Mouse (Mus musculus) megakaryocyte, embryonic 14.5 days (primary cell): Measurements from ENCODE around the gene Vezf1. TPM values are rescaled to one million over a fixed set of nuclear protein-coding genes. Genes with fewer than 3 reads are reported as not detected.

ENCODE experiments used
- H3K27me3 ChIP-seq: replicated peaks from 2 replicates; pipeline ENCODE3; 2012; ENCODE audit warnings: inconsistent platforms
- H3K36me3 ChIP-seq: replicated peaks from 2 replicates; pipeline ENCODE3; 2012; ENCODE audit warnings: low read length, inconsistent platforms, mixed read lengths
- H3K4me1 ChIP-seq: 2 replicates; pipeline ENCODE4 v1.6.1; 2012; ENCODE audit warnings: inconsistent platforms
- H3K4me3 ChIP-seq: replicated peaks from 2 replicates; pipeline ENCODE3; 2012; ENCODE audit warnings: moderate library complexity, mild to moderate bottlenecking, inconsistent platforms
- H3K9me3 ChIP-seq: 2 replicates; pipeline ENCODE4 v1.6.1; 2012; ENCODE audit warnings: inconsistent platforms
- FLI1 ChIP-seq: IDR thresholded peaks from 2 replicates; pipeline ENCODE4 v1.6.1; 2012; ENCODE audit warnings: low read length, inconsistent platforms, mixed read lengths
- GATA1 ChIP-seq: IDR thresholded peaks from 3 replicates; pipeline ENCODE4 v1.6.1; 2012; ENCODE audit warnings: mixed read lengths, low read length, inconsistent platforms, borderline replicate concordance
- polyA plus RNA-seq: library from polyadenylated mRNA; stranded (reverse); fragments of >175 nt; gene quantifications from 2 replicates; pipeline ENCODE4 v1.2.3, GENCODE M21; 2012; ENCODE audit warnings: low replicate concordance; ENCODE audit not compliant: insufficient read depth

Vezf1 gene
- polyA plus RNA-seq, 1 experiment: 9.9 TPM

DNA sequence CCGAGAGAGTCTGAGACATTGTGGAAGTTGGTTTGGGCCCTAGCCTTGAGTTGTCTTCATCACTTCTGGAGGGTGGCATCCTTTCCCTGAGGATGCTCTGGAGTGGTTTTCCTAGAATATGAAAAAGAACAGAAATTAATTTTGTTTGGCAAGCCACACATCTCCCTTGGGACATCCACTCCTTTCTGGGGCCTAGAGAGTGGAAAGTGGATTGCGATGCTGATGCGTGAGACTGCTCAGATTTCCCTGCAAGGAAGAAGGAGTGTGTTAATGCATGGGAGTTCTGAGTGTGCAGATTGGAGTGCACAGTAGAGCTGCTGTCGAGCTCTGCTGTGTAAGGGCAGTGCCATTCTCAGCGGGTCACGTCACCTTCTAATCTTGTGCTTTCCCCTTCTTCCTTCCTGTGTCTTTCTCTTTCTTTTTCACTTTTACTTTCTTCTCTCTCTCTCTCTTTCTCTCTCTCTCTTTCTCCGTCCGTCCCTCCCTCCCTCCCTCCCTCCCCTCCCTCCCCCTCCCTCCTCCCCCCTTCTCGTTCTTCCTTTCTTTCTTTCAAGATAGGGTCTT, 42.0 kb downstream of the Vezf1 start:
- peaks cover 49% of the 10 kb centered on the region for H3K36me3 ChIP-seq
- no peaks in the 10 kb centered on the region for H3K27me3 ChIP-seq
- H3K4me1 ChIP-seq: peaks cover 100% of the 10 kb centered on the region
- peak overlapping the region; percentile 69 for H3K4me3 ChIP-seq
- TF ChIP-seq FLI1: no peak
- no peak for TF ChIP-seq GATA1
- no peaks in the 10 kb centered on the region for H3K9me3 ChIP-seq

DNA sequence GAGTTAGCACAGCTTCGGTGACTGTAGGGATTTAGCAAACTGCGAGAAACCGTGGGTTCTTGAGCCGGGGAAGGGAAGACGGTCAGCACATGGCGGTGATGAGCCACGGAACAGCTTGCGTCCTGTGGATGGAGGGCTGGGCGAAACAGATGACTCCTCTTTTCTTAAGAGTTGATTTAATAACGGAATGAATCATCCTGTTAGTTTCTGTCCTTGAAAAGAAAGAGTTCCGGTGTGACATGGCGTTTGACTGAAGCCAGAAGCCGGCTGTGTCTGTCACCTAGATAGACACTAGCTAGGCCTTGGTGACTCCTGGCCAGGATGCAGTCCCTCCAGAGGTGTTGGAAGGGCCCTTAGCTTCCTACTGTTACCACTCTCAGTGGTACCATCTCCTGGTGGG, 44.0 kb downstream of the Vezf1 start:
- Histone ChIP-seq H3K4me1 (peaks cover 100% of the 10 kb centered on the region), H3K9me3 (no peaks in the 10 kb centered on the region), H3K27me3 (no peaks in the 10 kb centered on the region), H3K4me3 (no peak overlapping the region), H3K36me3 (peaks cover 44% of the 10 kb centered on the region)
- TF ChIP-seq FLI1 (no peak), GATA1 (no peak)

DNA sequence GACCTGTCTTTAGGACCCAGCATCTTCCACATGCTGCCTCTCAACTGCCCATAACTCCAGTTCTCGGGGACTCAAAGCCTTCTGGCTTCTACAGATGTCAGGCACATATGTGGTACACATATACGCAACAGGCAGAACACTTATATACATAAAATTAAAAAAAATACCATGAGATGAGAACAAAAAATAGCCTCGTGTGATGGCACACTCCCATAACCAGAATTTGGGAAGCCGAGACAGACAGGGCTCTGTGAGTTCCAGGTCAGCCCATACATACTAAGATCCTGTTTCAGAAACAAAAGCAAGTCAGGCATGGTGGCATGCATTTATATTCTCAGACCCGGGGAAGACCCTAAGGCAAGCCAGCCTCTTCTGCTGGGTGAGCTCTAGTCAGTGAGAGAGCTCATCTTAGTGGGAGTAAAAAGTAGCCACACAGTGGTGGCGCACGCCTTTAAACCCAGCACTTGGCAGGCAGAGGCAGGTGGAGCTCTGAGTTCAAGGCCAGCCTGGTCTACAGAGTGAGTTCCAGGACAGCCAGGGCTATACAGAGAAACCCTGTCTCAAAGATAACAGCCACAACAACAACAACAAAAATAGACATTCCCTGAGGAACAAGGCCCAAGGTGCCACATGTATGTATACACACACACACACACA, 44.7 kb downstream of the Vezf1 start:
- H3K36me3 ChIP-seq: peaks cover 42% of the 10 kb centered on the region
- peaks cover 100% of the 10 kb centered on the region for H3K4me1 ChIP-seq
- no peaks in the 10 kb centered on the region for H3K27me3 ChIP-seq
- no peak for TF ChIP-seq FLI1
- H3K9me3 ChIP-seq: no peaks in the 10 kb centered on the region
- H3K4me3 ChIP-seq: no peak overlapping the region

DNA sequence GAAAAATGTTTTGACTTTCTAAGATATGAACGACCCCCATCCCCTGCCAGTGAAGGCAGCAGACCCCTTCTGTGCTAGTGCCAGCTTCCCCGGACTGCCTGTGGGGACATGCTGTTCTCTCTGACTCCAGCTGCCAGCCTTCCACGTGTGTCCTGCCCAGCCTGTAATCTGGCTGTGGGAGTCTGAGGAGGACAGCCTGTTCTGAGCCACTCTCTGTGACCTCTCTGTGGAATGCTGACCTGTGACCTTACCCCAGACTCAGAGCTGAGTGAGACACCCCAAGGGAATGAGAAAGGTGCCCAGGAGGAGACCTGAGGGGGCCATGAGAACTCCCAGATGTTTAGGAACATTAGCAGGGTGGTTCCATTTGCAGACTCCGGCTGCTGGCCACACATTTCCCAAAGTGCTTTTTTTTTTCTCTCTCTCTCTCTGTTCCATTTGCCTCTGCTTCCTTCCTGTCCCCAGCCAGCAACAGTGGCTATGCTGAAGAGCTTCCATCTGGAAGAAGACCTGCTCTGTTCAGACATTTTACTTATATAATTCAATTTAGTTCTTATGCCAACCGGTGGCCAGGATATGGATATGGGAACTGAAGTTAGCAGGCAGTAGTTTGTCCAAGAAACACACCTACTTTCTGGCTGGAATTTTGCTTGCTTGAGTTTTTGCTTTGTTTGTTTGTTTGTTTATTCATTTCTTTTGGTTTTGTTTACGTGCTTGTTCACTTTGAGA, 45.6 kb downstream of the Vezf1 start:
- Histone ChIP-seq H3K4me1 (peaks cover 100% of the 10 kb centered on the region), H3K36me3 (peaks cover 40% of the 10 kb centered on the region), H3K9me3 (no peaks in the 10 kb centered on the region), H3K4me3 (peak overlapping the region; percentile 33), H3K27me3 (no peaks in the 10 kb centered on the region)
- TF ChIP-seq FLI1 (no peak), GATA1 (no peak)

DNA sequence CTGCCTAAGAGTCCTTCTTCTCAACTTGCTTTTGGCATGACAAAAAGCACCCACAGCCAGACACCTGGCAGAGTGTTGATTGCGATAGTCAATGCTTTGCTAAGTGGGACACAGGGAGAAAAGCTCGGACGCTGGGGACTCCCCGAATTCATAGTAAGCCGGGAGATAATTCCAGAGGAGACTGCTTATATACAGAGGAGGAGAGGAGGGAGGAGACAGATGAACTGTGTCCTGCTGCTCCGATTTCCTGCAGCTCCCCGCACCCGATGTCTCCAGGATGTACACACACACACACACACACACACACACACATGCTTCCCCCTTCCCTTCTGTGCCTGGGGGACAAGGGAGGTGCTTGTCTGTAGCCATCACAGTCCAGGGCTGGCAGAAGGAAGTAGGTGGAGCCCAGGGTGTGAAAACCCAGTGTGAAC, 46.8 kb downstream of the Vezf1 start:
- TF ChIP-seq FLI1: no peak
- no peak for TF ChIP-seq GATA1
- Histone ChIP-seq H3K36me3 (peaks cover 43% of the 10 kb centered on the region), H3K4me1 (peaks cover 100% of the 10 kb centered on the region), H3K4me3 (peak overlapping the region; percentile 78), H3K9me3 (no peaks in the 10 kb centered on the region), H3K27me3 (no peaks in the 10 kb centered on the region)

DNA sequence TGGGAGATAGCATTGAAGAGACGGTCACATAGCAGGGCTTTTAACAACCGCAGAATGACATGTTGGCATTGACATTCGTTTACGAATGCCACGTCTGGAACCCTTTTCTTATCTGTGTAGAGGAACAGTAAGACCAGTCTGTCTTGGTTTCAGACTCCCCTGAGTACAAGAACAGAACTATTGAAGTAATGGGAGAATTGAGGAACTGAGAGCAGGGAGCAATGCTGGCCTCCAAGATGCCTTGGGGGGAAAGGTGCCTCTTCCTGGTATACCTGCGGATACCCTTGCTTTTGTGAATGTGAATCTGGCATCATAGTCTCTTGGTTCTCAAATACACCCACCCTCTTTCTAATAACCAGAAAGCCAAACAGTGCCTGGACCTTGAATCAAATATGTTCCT, 48.5 kb downstream of the Vezf1 start:
- Histone ChIP-seq H3K36me3 (peaks cover 50% of the 10 kb centered on the region), H3K27me3 (no peaks in the 10 kb centered on the region), H3K9me3 (no peaks in the 10 kb centered on the region), H3K4me3 (no peak overlapping the region), H3K4me1 (peaks cover 97% of the 10 kb centered on the region)
- TF ChIP-seq GATA1: no peak
- no peak for TF ChIP-seq FLI1

DNA sequence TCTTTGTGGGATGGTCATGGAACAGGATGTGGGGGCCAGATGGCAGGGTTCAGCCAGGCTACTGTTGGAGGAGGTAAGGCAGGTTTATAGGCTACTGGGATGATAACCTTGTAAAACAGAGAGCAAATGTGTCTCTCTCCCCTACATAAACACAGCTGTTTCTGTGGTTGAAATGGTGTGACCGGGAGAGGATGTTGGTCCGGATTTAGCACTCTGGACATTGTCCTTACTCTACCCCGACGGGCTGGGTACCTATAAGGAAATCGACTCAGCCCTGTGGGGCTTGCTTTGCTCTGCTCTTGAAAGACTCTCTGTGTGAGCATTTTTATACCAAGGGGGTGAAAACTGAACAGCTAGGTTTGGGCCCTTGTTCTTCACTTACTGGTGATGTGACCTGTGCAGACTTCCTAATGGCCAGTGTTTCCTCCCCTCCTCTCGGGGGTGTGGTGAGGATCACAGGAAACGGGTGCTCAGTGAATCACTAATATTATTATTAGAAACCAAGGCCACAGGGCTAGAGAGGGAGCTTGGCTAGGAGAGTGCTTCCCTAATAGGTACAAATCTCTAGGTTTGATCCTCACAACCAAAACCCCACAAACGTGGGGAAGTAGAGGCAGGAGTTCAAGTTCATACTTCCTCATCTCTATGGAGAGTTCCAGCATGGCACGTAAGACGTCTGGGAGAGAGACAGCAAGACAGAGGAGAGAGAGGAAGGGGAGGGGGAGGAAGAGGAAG, 49.4 kb downstream of the Vezf1 start:
- Histone ChIP-seq H3K9me3 (no peaks in the 10 kb centered on the region), H3K4me1 (peaks cover 97% of the 10 kb centered on the region), H3K27me3 (no peaks in the 10 kb centered on the region), H3K36me3 (peaks cover 51% of the 10 kb centered on the region), H3K4me3 (peak overlapping the region; percentile 86)
- TF ChIP-seq GATA1: no peak
- TF ChIP-seq FLI1: no peak

DNA sequence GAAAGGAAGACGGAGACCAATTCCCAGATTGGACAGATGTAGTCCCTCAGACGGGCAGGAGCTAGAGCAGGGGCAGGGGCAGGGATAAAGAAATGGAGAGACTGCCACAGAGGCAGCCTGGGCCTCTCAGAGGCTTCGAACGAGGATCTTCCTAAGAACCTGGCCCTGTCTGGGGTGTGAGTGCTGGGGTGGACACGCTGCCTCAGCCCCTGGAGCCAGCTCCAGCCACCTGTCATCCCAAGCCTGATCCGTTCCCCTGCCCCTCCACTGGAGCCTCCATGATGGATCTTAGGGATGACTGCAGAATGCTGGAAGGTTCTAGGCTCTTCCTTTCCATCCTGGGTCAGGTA, 50.0 kb downstream of the Vezf1 start:
- peaks cover 97% of the 10 kb centered on the region for H3K4me1 ChIP-seq
- H3K36me3 ChIP-seq: peaks cover 56% of the 10 kb centered on the region
- H3K4me3 ChIP-seq: peak overlapping the region; percentile 86
- H3K9me3 ChIP-seq: no peaks in the 10 kb centered on the region
- H3K27me3 ChIP-seq: no peaks in the 10 kb centered on the region
- no peak for TF ChIP-seq GATA1
- no peak for TF ChIP-seq FLI1

DNA sequence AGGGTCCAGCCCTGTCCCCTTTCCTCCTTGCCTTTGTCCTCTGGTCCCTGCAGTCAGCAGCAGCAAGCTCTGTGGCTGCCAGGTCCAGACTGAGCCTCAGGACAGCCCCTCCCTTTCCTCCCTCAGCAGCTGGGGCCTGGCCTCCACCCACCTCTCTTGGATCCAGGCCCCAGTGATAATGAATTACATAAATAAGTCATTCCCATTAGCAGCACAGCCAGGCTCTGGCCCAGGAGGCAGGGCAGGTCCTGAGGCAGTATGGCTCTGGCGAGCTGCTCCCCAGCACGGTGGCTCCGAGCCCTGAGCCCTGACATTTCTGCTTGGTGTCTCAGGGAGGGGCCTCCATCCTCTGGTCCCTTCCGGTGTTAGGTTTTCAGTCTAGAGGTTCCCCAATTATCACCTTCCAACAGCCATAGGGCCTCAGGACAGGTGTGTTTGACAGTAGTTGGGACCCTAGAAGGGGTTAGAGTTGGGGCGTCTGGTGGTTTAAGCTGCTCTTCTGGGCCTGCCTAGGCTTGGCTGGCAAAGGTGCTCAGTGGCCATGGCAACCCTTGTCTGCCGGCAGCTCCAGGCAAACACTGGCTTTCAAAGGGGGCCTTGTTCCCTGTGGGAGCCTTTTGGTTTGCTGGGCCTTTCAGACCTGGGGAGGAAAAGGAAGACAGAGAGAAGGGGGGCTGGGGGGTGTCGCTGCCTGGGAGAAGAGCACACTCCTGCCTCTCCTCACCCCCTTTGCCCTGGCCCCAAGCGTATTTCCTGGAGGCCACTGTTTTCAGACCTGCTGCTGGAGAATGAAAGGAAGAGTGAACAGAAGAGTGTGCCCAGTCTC, 51.0 kb downstream of the Vezf1 start:
- Histone ChIP-seq H3K4me3 (peak overlapping the region; percentile 86), H3K4me1 (peaks cover 97% of the 10 kb centered on the region), H3K27me3 (no peaks in the 10 kb centered on the region), H3K9me3 (no peaks in the 10 kb centered on the region), H3K36me3 (peaks cover 59% of the 10 kb centered on the region)
- TF ChIP-seq FLI1 (no peak), GATA1 (no peak)
